Mouse (Mus musculus): ENCODE results near the gene Abcg8.

Gene Abcg8

GRCm38 (mm10) chr17:84658195-84658594 lies 17.9 kb upstream of the Abcg8 start:
- no peak for DNase-seq (ENCODE audit: low spot score in 2 of 2)

- DNase-seq (ENCODE audit: low spot score in 2 of 2): no peak
Observed at GRCm38 (mm10) chr17:84658951-84659350, 17.2 kb upstream of the Abcg8 start.

- DNase-seq (ENCODE audit: low spot score in 2 of 2): no peak
Observed at GRCm38 (mm10) chr17:84665053-84665452, 11.0 kb upstream of the Abcg8 start.

- DNase-seq (ENCODE audit: low spot score in 2 of 2): no peak
Observed at GRCm38 (mm10) chr17:84665691-84666090, 10.4 kb upstream of the Abcg8 start.

GRCm38 (mm10) chr17:84667848-84668247 lies 8.3 kb upstream of the Abcg8 start:
- DNase-seq (ENCODE audit: low spot score in 2 of 2): no peak

GRCm38 (mm10) chr17:84672376-84673369 lies 3.4 kb upstream of the Abcg8 start:
- no peak for DNase-seq (ENCODE audit: low spot score in 2 of 2)

- no peak for DNase-seq (ENCODE audit: low spot score in 2 of 2)
Observed at GRCm38 (mm10) chr17:84674048-84674447, 2.1 kb upstream of the Abcg8 start.

- no peak for DNase-seq (ENCODE audit: low spot score in 2 of 2)
Observed at GRCm38 (mm10) chr17:84675204-84675603, 898 bp upstream of the Abcg8 start.

- DNase-seq (ENCODE audit: low spot score in 2 of 2): no peak
Observed at GRCm38 (mm10) chr17:84677595-84677994, 1.5 kb downstream of the Abcg8 start.

- DNase-seq (ENCODE audit: low spot score in 2 of 2): no peak
Observed at GRCm38 (mm10) chr17:84681670-84682069, 5.6 kb downstream of the Abcg8 start.

- DNase-seq (ENCODE audit: low spot score in 2 of 2): no peak
Observed at GRCm38 (mm10) chr17:84682734-84683717, 6.9 kb downstream of the Abcg8 start, which contains the start of gene Abcg5. TSS of gene Abcg5 (minus strand) at chr17:84683011.

- no peak for DNase-seq (ENCODE audit: low spot score in 2 of 2)
Observed at GRCm38 (mm10) chr17:84684284-84684683, 8.2 kb downstream of the Abcg8 start.

- no peak for DNase-seq (ENCODE audit: low spot score in 2 of 2)
Observed at GRCm38 (mm10) chr17:84685286-84685685, 9.2 kb downstream of the Abcg8 start.

GRCm38 (mm10) chr17:84687994-84688393 lies 11.9 kb downstream of the Abcg8 start:
- no peak for DNase-seq (ENCODE audit: low spot score in 2 of 2)

GRCm38 (mm10) chr17:84688834-84689233 lies 12.7 kb downstream of the Abcg8 start:
- no peak for DNase-seq (ENCODE audit: low spot score in 2 of 2)

- DNase-seq (ENCODE audit: low spot score in 2 of 2): no peak
Observed at GRCm38 (mm10) chr17:84689316-84689715, 13.2 kb downstream of the Abcg8 start.

GRCm38 (mm10) chr17:84690111-84690510 lies 14.0 kb downstream of the Abcg8 start:
- no peak for DNase-seq (ENCODE audit: low spot score in 2 of 2)

GRCm38 (mm10) chr17:84693741-84694140 lies 17.6 kb downstream of the Abcg8 start:
- no peak for DNase-seq (ENCODE audit: low spot score in 2 of 2)

GRCm38 (mm10) chr17:84696537-84696936 lies 20.4 kb downstream of the Abcg8 start:
- DNase-seq (ENCODE audit: low spot score in 2 of 2): no peak

GRCm38 (mm10) chr17:84698727-84699126 lies 22.6 kb downstream of the Abcg8 start:
- DNase-seq (ENCODE audit: low spot score in 2 of 2): peak in 1 of 2 experiments; percentile 22

- DNase-seq (ENCODE audit: low spot score in 2 of 2): no peak
Observed at GRCm38 (mm10) chr17:84707407-84707806, 31.3 kb downstream of the Abcg8 start.

GRCm38 (mm10) chr17:84708818-84709217 lies 32.7 kb downstream of the Abcg8 start:
- no peak for DNase-seq (ENCODE audit: low spot score in 2 of 2)
